Mouse (Mus musculus) megakaryocyte, embryonic 14.5 days (primary cell): Measurements from ENCODE around the gene Fry.

ENCODE experiments used
- FLI1 ChIP-seq: IDR thresholded peaks from 2 replicates; pipeline ENCODE4 v1.6.1; 2012; ENCODE audit warnings: low read length, inconsistent platforms, mixed read lengths
- GATA1 ChIP-seq: IDR thresholded peaks from 3 replicates; pipeline ENCODE4 v1.6.1; 2012; ENCODE audit warnings: mixed read lengths, low read length, inconsistent platforms, borderline replicate concordance

- no peak for TF ChIP-seq FLI1
- no peak for TF ChIP-seq GATA1
These were observed 318.4 kb downstream of the Fry start for GRCm38 (mm10) chr5:150436629-150437389.
